Mouse (Mus musculus): ENCODE measurements at regions not wholly inside any gene's neighbourhood (a gene's known extent, or its start where the extent isn't known, plus 50 kb on each side); places are given as distances from the start of the nearest gene placed in this dataset.
A peak's percentile ranks its signal among the peaks of the same experiment; 100 is the strongest.

GRCm38 (mm10) chr5:44975456-44976195, 176.1 kb upstream of the Ldb2 start:
- Histone ChIP-seq H3K4me3 (no peak overlapping the region), H3K4me1 (peaks cover 20% of the 10 kb centered on the region), H3K9ac (0 out of 2 replicates have a peak overlapping the region, but pooled peaks have one; percentile 13), H3K9me3 (no peaks in the 10 kb centered on the region), H3K4me2 (replicated peaks) (no peak overlapping the region), H3K27ac (peak overlapping the region; percentile 94), H3K36me3 (no peaks in the 10 kb centered on the region), H3K27me3 (no peaks in the 10 kb centered on the region)
- 8% methylated on average over 9 of the region's 9 CpGs for WGBS
- peak; percentile 86 for ATAC-seq (ENCODE audit: low FRiP score, low read depth)

- H3K4me3 ChIP-seq = no peak overlapping the region
- 0 out of 2 replicates have a peak, but pooled peaks cover 6% of the 10 kb centered on the region for H3K9me3 ChIP-seq
- peak; percentile 82 for ATAC-seq (ENCODE audit: low FRiP score, low read depth)
- peaks cover 18% of the 10 kb centered on the region for H3K4me1 ChIP-seq
- no peak overlapping the region for H3K9ac ChIP-seq
- peak overlapping the region; percentile 65; the same call in 1 of the 2 replicates for H3K27ac ChIP-seq
- H3K4me2 ChIP-seq (replicated peaks) = peak overlapping the region; percentile 11; the same call in 1 of the 2 replicates
- H3K27me3 ChIP-seq = no peaks in the 10 kb centered on the region
- 7% methylated on average over 7 of the region's 7 CpGs for WGBS
- H3K36me3 ChIP-seq = no peaks in the 10 kb centered on the region
Measured at GRCm38 (mm10) chr5:44943023-44943921, 143.8 kb upstream of the Ldb2 start.

GRCm38 (mm10) chr5:44942575-44942974, 143.1 kb upstream of the Ldb2 start:
- Histone ChIP-seq H3K4me2 (replicated peaks) (peak overlapping the region; percentile 11; the same call in 1 of the 2 replicates), H3K9ac (no peak overlapping the region), H3K4me3 (no peak overlapping the region), H3K27ac (peak overlapping the region; percentile 65; the same call in 1 of the 2 replicates), H3K9me3 (0 out of 2 replicates have a peak, but pooled peaks cover 6% of the 10 kb centered on the region), H3K27me3 (no peaks in the 10 kb centered on the region), H3K36me3 (no peaks in the 10 kb centered on the region), H3K4me1 (peaks cover 18% of the 10 kb centered on the region)
- ATAC-seq (ENCODE audit: low FRiP score, low read depth) = peak; percentile 9; the same call in 1 of the 2 replicates
- WGBS = 39% methylated on average over 2 of the region's 2 CpGs

- H3K9me3 ChIP-seq = no peaks in the 10 kb centered on the region
- no peak overlapping the region for H3K4me3 ChIP-seq
- WGBS = 10% methylated on average over 2 of the region's 2 CpGs
- peaks cover 25% of the 10 kb centered on the region for H3K4me1 ChIP-seq
- no peak overlapping the region for H3K4me2 ChIP-seq (replicated peaks)
- H3K36me3 ChIP-seq = no peaks in the 10 kb centered on the region
- no peak overlapping the region for H3K9ac ChIP-seq
- no peak overlapping the region for H3K27ac ChIP-seq
- no peaks in the 10 kb centered on the region for H3K27me3 ChIP-seq
- ATAC-seq (ENCODE audit: low FRiP score, low read depth) = no peak
Measured at GRCm38 (mm10) chr5:44925476-44925875, 126.0 kb upstream of the Ldb2 start.

- 3% methylated on average over 2 of the region's 2 CpGs for WGBS
- Histone ChIP-seq H3K4me2 (replicated peaks) (no peak overlapping the region), H3K27ac (peak overlapping the region; percentile 86), H3K27me3 (no peaks in the 10 kb centered on the region), H3K36me3 (no peaks in the 10 kb centered on the region), H3K4me3 (no peak overlapping the region), H3K9ac (no peak overlapping the region), H3K9me3 (no peaks in the 10 kb centered on the region), H3K4me1 (peaks cover 28% of the 10 kb centered on the region)
- ATAC-seq (ENCODE audit: low FRiP score, low read depth) = peak; percentile 95
Measured at GRCm38 (mm10) chr5:44922129-44922775, 122.8 kb upstream of the Ldb2 start.

GRCm38 (mm10) chr5:44917816-44918213, 118.3 kb upstream of the Ldb2 start:
- Histone ChIP-seq H3K4me2 (replicated peaks) (no peak overlapping the region), H3K4me1 (peaks cover 21% of the 10 kb centered on the region), H3K9ac (no peak overlapping the region), H3K4me3 (no peak overlapping the region), H3K9me3 (no peaks in the 10 kb centered on the region), H3K27ac (no peak overlapping the region), H3K36me3 (no peaks in the 10 kb centered on the region), H3K27me3 (no peaks in the 10 kb centered on the region)
- no peak for ATAC-seq (ENCODE audit: low FRiP score, low read depth)
- WGBS = 94% methylated on average over 6 of the region's 6 CpGs

- H3K27me3 ChIP-seq = no peaks in the 10 kb centered on the region
- peak overlapping the region; percentile 47 for H3K4me2 ChIP-seq (replicated peaks)
- 18% methylated on average over 16 of the region's 16 CpGs for WGBS
- peak overlapping the region; percentile 44; the same call in 1 of the 2 replicates for H3K27ac ChIP-seq
- H3K9ac ChIP-seq = no peak overlapping the region
- H3K4me3 ChIP-seq = peak overlapping the region; percentile 14
- H3K9me3 ChIP-seq = no peaks in the 10 kb centered on the region
- ATAC-seq (ENCODE audit: low FRiP score, low read depth) = no peak
- no peaks in the 10 kb centered on the region for H3K36me3 ChIP-seq
- peaks cover 16% of the 10 kb centered on the region for H3K4me1 ChIP-seq
Measured at GRCm38 (mm10) chr5:44917173-44917815, 117.8 kb upstream of the Ldb2 start.

GRCm38 (mm10) chr5:44902541-44902940, 103.1 kb upstream of the Ldb2 start:
- Histone ChIP-seq H3K27me3 (no peaks in the 10 kb centered on the region), H3K27ac (no peak overlapping the region), H3K9ac (no peak overlapping the region), H3K9me3 (no peaks in the 10 kb centered on the region), H3K4me1 (0 out of 2 replicates have a peak, but pooled peaks cover 7% of the 10 kb centered on the region), H3K36me3 (no peaks in the 10 kb centered on the region), H3K4me2 (replicated peaks) (no peak overlapping the region), H3K4me3 (no peak overlapping the region)
- 36% methylated on average over 6 of the region's 6 CpGs for WGBS
- no peak for ATAC-seq (ENCODE audit: low FRiP score, low read depth)

GRCm38 (mm10) chr5:44886566-44887070, 87.1 kb upstream of the Ldb2 start:
- Histone ChIP-seq H3K36me3 (no peaks in the 10 kb centered on the region), H3K4me1 (no peaks in the 10 kb centered on the region), H3K9me3 (no peaks in the 10 kb centered on the region), H3K4me3 (no peak overlapping the region), H3K9ac (no peak overlapping the region), H3K27me3 (no peaks in the 10 kb centered on the region), H3K27ac (no peak overlapping the region), H3K4me2 (replicated peaks) (no peak overlapping the region)
- no peak for ATAC-seq (ENCODE audit: low FRiP score, low read depth)
- 80% methylated on average over 4 of the region's 4 CpGs for WGBS

- no peaks in the 10 kb centered on the region for H3K36me3 ChIP-seq
- no peaks in the 10 kb centered on the region for H3K27me3 ChIP-seq
- H3K4me2 ChIP-seq (replicated peaks) = no peak overlapping the region
- H3K9me3 ChIP-seq = no peaks in the 10 kb centered on the region
- ATAC-seq (ENCODE audit: low FRiP score, low read depth) = no peak
- no peak overlapping the region for H3K4me3 ChIP-seq
- peaks cover 10% of the 10 kb centered on the region for H3K4me1 ChIP-seq
- no peak overlapping the region for H3K27ac ChIP-seq
- H3K9ac ChIP-seq = no peak overlapping the region
- 67% methylated on average over 3 of the region's 3 CpGs for WGBS
Measured at GRCm38 (mm10) chr5:44876946-44877345, 77.5 kb upstream of the Ldb2 start.

GRCm38 (mm10) chr5:44872243-44872642, 72.8 kb upstream of the Ldb2 start:
- 15% methylated on average over 7 of the region's 7 CpGs for WGBS
- H3K27ac ChIP-seq = no peak overlapping the region
- H3K4me2 ChIP-seq (replicated peaks) = no peak overlapping the region
- no peak for ATAC-seq (ENCODE audit: low FRiP score, low read depth)
- no peaks in the 10 kb centered on the region for H3K9me3 ChIP-seq
- peaks cover 22% of the 10 kb centered on the region for H3K4me1 ChIP-seq
- no peaks in the 10 kb centered on the region for H3K36me3 ChIP-seq
- no peaks in the 10 kb centered on the region for H3K27me3 ChIP-seq
- no peak overlapping the region for H3K9ac ChIP-seq
- no peak overlapping the region for H3K4me3 ChIP-seq
